22 mouse cellular contexts compared by ENCODE assay signal in genomic region chr10:102577970-102578369, GRCm38 (mm10).
"Had no signal": no experiment of that assay in that cellular context is flagged by ENCODE, and none has a peak within 500 bp of the region (broad histone marks: within the 10 kb centered on the region; RNA-seq: fewer than 3 reads in every experiment).

No protein-coding gene starts in this region.

- ATAC-seq: hindbrain, embryonic 16.5 days; hindbrain, postnatal 0 days; inflammation-experienced regulatory T-cells, adult 6 months; intestine, embryonic 15.5 days; intestine, embryonic 16.5 days; intestine, postnatal 0 days had no signal

- DNase-seq: heart, postnatal 10 days; heart, postnatal 14 days; heart, postnatal 36 days; heart, postnatal 4 days; kidney, adult 11 months; kidney, adult 18-20 months; kidney, adult 2 months; kidney, adult 8-10 months; kidney, adult 9 months; kidney, postnatal 10 days; kidney, postnatal 14 days; kidney, postnatal 25 days; kidney, postnatal 36 days; kidney, postnatal 4 days; layer of hippocampus, adult 9-11 months; layer of hippocampus, postnatal 36 days had no signal
